Mouse (Mus musculus) heart, adult 2 months (tissue): Measurements from ENCODE around the gene Alpk1.

ENCODE experiments used
- CTCF ChIP-seq: fragments of 200-600 bp; IDR thresholded peaks from 2 replicates; pipeline ENCODE4 v1.8.1; 2022; ENCODE audit warnings: antibody characterized with exemption, mild to moderate bottlenecking, moderate library complexity
- EP300 ChIP-seq: fragments of 200-500 bp; IDR thresholded peaks from 2 replicates; pipeline ENCODE4 v1.6.1; 2011; ENCODE audit warnings: low read depth, low read length, control low read depth; ENCODE audit not compliant: insufficient read depth
- POLR2A ChIP-seq: fragments of 200-500 bp; IDR thresholded peaks from 2 replicates; pipeline ENCODE4 v1.6.1; 2011; ENCODE audit warnings: mild to moderate bottlenecking, low read depth, low read length, control low read depth; ENCODE audit not compliant: insufficient read depth

- TF ChIP-seq CTCF (no peak), POLR2A (no peak), EP300 (no peak)
Observed at GRCm38 (mm10) chr3:127630735-127631372, 149.5 kb downstream of the Alpk1 start.
